Mouse (Mus musculus) colon, adult 2 months (tissue): ENCODE data around the gene Ecd. TPM values are rescaled to one million over a fixed set of nuclear protein-coding genes. Genes with fewer than 3 reads are reported as not detected.

Experiments
- polyA plus RNA-seq: library from polyadenylated mRNA; depleted of rRNA; stranded (reverse); fragments of >200 nt; gene quantifications from 2 replicates; pipeline ENCODE4 v1.2.3, GENCODE M21; 2012; rRNA removed

Ecd gene
- 12.6 and 12.9 TPM in 2 replicates for polyA plus RNA-seq

DNA sequence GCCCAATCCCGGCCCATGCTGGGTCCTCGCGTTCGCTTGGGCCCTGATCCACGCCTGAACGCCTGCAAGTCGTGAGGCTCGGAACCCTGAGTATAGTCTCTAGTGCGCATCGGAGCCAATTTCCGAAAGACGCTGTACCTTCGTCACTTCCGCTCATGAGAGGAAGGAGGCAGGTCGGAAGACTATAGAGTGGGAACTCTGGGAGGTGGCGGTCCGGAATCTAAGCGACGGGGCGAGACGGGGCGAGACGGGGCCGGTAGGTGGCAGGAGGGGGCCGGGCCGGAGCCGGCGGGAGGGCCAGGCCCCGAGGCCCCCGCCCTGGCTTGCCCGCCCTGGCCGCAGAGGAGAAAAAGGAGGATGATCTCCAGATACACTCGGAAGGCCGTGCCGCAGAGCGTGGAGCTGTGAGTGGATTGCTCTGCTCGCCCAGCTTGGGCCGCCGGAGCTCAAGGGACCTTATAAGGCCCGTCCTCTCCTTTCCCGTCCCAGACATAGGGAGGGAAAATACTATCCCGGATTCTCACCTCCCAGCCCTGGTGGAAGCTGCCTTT lies at the start of gene Ecd, which contains the start of gene Fam149b:
Gene Ecd, minus strand, starts transcription at position 131 of the 551 bp plus-strand sequence.
Gene Fam149b, plus strand, starts transcription at position 172 of the 551 bp plus-strand sequence.

DNA sequence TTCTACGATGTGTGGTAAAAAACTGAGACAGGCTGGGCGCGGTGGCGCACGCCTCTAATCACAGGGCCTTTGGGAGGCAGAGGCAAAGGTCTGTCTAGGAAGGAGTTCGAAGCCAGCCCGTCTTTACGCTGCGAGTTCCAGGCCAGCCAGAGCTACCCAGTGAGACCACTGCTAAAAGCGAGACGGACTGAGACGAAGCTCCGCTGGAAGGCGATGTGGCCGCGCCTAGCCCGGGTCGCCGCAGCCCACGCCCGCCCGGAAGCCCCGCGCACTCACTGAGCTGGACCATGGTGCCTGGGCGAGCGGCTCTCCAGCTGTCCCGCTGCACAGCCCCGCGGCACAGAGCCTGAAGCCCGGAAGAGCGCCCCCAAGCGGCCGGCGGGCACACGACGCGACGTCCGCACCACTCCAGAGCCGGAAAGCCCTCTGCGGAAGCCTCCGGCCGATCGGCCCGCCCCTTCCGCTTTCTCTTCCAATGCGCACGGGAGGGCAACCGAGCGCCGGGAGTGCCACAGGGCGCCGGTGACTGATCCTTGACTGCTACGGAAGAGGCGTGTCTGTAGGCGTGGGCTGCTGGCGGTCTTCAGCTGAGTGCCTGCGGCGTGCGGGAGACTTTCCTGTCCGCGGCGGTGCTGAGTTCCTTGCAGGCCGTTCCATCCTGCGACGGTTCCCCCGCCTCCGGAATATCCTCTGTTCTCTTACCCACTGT lies 45.4 kb upstream of the Ecd start, which contains the start of gene Mrps16:
Gene Mrps16, minus strand, starts transcription at position 430 of the 709 bp plus-strand sequence.

DNA sequence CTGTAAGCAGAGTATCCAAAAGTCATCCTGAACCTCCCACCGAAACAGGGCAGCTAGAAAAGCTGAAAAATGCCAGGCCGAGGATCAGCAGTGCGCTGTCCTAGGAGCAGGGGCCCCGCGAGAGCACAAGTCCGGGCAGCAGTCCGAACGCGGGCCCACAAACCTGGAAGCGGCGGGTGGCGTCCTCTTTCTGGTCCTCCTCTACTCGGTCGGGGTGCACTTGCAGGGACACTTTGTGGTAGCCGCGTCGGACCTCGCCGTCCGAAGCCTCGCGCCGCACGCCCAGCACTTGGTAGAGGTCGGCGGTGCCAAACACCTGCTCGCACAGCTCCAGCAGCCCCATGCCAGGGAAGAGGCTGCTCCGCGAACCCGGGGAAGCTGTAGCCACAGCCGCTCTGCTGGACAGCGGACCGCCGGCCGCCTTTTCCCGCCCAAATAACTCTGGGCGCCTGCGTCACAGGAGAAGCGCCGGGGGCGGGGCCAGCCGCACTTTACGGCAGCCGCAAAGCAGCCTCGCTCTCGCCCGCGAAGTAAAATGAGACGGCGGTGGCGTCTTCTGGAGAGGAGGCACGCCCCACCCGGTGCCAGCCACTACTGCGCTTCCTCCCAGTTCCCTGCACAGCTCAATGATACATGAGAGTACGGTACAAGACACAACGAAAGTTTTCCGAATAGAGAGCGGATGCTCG lies 40.7 kb upstream of the Ecd start, which contains the start of gene Dnajc9:
Gene Dnajc9, minus strand, starts transcription at position 470 of the 689 bp plus-strand sequence.

DNA sequence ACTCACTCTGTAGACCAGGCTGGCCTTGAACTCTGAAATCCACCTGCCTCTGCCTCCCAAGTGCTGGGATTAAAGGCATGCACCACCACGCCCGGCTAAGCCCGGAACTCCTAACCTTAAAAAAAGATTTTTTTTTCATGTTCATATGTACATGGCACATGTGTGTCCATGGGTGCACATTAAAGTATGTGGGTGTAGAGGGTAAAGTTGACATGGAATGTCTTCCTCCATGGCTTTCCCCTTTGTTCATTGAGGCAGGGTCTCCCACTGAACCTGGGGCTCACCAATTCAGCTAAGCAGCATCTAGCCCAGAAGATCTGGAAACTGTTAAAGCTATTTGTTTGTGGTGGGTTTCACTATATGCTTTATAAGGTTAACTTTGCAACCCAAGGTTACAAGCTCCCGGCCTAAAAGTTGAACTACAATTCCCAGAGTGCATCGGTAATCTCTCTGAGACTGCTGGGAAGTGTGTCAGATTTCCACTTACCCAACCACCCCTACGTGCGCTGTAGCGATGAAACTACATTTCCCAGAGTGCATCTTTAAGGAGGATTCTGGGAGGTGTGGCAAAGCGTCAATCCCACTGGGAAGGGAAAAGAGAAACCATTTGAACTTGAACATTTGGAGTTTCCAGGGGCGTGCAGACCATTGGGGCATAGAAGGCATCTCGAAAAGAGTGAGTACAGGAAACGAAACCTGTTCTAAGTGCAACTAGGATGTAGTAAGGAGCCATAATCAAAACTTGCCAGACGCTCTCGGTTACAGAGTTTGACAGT lies 53.6 kb downstream of the Ecd start, which contains the start of gene Nudt13:
Gene Nudt13, plus strand, starts transcription at position 581 of the 776 bp plus-strand sequence.

Other genes with a start within 250 kb of the Ecd start
- gene Saysd1, start 209.6 kb downstream of the Ecd start, polyA plus RNA-seq, result 15.1 and 15.6 TPM in 2 replicates
- gene Kcnk5, start 166.3 kb downstream of the Ecd start, polyA plus RNA-seq, result 53.2 and 57.7 TPM in 2 replicates
- gene Kcnk16, start 78.9 kb downstream of the Ecd start, polyA plus RNA-seq, result 0.57 and 1.5 TPM in 2 replicates
- gene Nudt13, start 53.4 kb downstream of the Ecd start, polyA plus RNA-seq, result 9.3 and 12.8 TPM in 2 replicates
- 18.7 and 21.1 TPM in 2 replicates for gene Fam149b, start within 50 bp of the Ecd start, polyA plus RNA-seq
- gene Dnajc9, start 40.8 kb upstream of the Ecd start, polyA plus RNA-seq, result 27.8 and 28.4 TPM in 2 replicates
- 32.7 and 39.5 TPM in 2 replicates for gene Mrps16, start 45.5 kb upstream of the Ecd start, polyA plus RNA-seq
- gene Cfap70, start 104.1 kb upstream of the Ecd start, polyA plus RNA-seq, result not detected in 2 replicates
- gene Anxa7, start 132.0 kb upstream of the Ecd start, polyA plus RNA-seq, result 85.3 and 124 TPM in 2 replicates
- 0.21 and 0.22 TPM in 2 replicates for gene Mss51, start 148.8 kb upstream of the Ecd start, polyA plus RNA-seq
- gene Ppp3cb, start 198.5 kb upstream of the Ecd start, polyA plus RNA-seq, result 4.3 and 4.9 TPM in 2 replicates